Mouse (Mus musculus) embryonic fibroblast, embryonic 13.5 days (primary cell): Measurements from ENCODE around the gene Snx10.

ENCODE experiments used
- CTCF ChIP-seq: IDR thresholded peaks from 2 replicates; pipeline ENCODE4 v1.5.1; 2011; ENCODE audit warnings: mild to moderate bottlenecking, control low read depth, low read length, moderate library complexity, borderline replicate concordance; ENCODE audit not compliant: insufficient read depth
- POLR2A ChIP-seq: IDR thresholded peaks from 2 replicates; pipeline ENCODE4 v1.6.1; 2011; ENCODE audit warnings: low read depth, mild to moderate bottlenecking, control low read depth, low read length, moderate library complexity

- TF ChIP-seq POLR2A: no peak
- TF ChIP-seq CTCF: no peak
Observed at GRCm38 (mm10) chr6:51485646-51486045, 38.1 kb upstream of the Snx10 start.
